Mouse (Mus musculus) layer of hippocampus, adult 6 months (tissue): ENCODE results near the gene Myom3. TPM values are rescaled to one million over a fixed set of nuclear protein-coding genes. Genes with fewer than 3 reads are reported as not detected.

Experiments
- long read RNA-seq, 2 experiments: library from polyadenylated mRNA; unstranded; transcript quantifications; one replicate each; pipeline ENCODE4 v2.0.0; 2019 to 2020
- polyA plus RNA-seq: library from polyadenylated mRNA; unstranded; fragments of <200 nt; fragmentation: Nextera tagmentation; gene quantifications from 2 replicates; pipeline ENCODE4 v1.2.3, GENCODE M21; 2021

Myom3 gene
- polyA plus RNA-seq = 0.26 and 0.36 TPM in 2 replicates
- long read RNA-seq, experiment 1, partial matches to known transcripts = 0 of 2 reads
- long read RNA-seq, experiment 1, other reads (novel, unspliced or antisense) = 2 of 2 reads
- long read RNA-seq, experiment 2, partial matches to known transcripts = 0 of 6 reads
- long read RNA-seq, experiment 2, other reads (novel, unspliced or antisense) = 3 of 6 reads

GRCm38 (mm10) chr4:135759356-135759976, at the start of gene Myom3:
Myom3 (plus strand) TSS chr4:135759715.

GRCm38 (mm10) chr4:135727817-135728216, 31.7 kb upstream of the Myom3 start, which contains the start of gene Il22ra1:
Il22ra1 (plus strand) TSS chr4:135728172.

GRCm38 (mm10) chr4:135855536-135856222, 96.2 kb downstream of the Myom3 start, which contains the start of gene Srsf10:
Srsf10 (plus strand) TSS chr4:135855747.

Other genes with a start within 250 kb of the Myom3 start
- 0.34 and 0.44 TPM in 2 replicates for gene Grhl3, start 186.1 kb upstream of the Myom3 start, polyA plus RNA-seq
- gene Ifnlr1, start 73.4 kb upstream of the Myom3 start, polyA plus RNA-seq = 0.06 and 0.08 TPM in 2 replicates
- not detected in 2 replicates for gene Il22ra1, start 31.5 kb upstream of the Myom3 start, polyA plus RNA-seq
- gene Srsf10, start 96.0 kb downstream of the Myom3 start, polyA plus RNA-seq = 45.7 and 54.8 TPM in 2 replicates
- gene Pnrc2, start 114.1 kb downstream of the Myom3 start, polyA plus RNA-seq = 41.8 and 60.3 TPM in 2 replicates
- gene Cnr2, start 135.7 kb downstream of the Myom3 start, polyA plus RNA-seq = 0.04 and 0.16 TPM in 2 replicates
- gene Fuca1, start 161.0 kb downstream of the Myom3 start, polyA plus RNA-seq = 62.6 and 88.8 TPM in 2 replicates
- 89.8 and 92.4 TPM in 2 replicates for gene Hmgcl, start 186.7 kb downstream of the Myom3 start, polyA plus RNA-seq
- 14.0 and 14.2 TPM in 2 replicates for gene Gale, start 204.0 kb downstream of the Myom3 start, polyA plus RNA-seq
- 49.0 and 59.9 TPM in 2 replicates for gene Lypla2, start 212.9 kb downstream of the Myom3 start, polyA plus RNA-seq
- gene Pithd1, start 227.5 kb downstream of the Myom3 start, polyA plus RNA-seq = 161 and 175 TPM in 2 replicates